Mouse (Mus musculus): ENCODE measurements around the gene Tmem218. TPM values are rescaled to one million over a fixed set of nuclear protein-coding genes. Genes with fewer than 3 reads are reported as not detected.

Gene Tmem218
- total and polyA plus RNA-seq, 2 experiments from 2014 or later: 4.8 to 12.8 TPM

- no peak overlapping the region for H3K27ac ChIP-seq (ENCODE audit: low read depth, low read length)
- H3K9me3 ChIP-seq (ENCODE audit: low read length): no peaks in the 10 kb centered on the region
- TF ChIP-seq CTCF (IDR thresholded peaks at IDR 0.05; ENCODE audit: low read depth): no peak
- no peaks in the 10 kb centered on the region for H3K36me3 ChIP-seq (ENCODE audit: insufficient read depth)
- ATAC-seq: no peak
- no peaks in the 10 kb centered on the region; the same call in 1 of the 2 replicates for H3K4me1 ChIP-seq (ENCODE audit: insufficient read depth)
- WGBS: 87% methylated on average over 5 of the region's 5 CpGs
- H3K27me3 ChIP-seq (ENCODE audit: insufficient read depth, low read length): no peaks in the 10 kb centered on the region
- no peak overlapping the region for H3K4me3 ChIP-seq (ENCODE audit: low read depth, low read length)
- H3K9ac ChIP-seq: no peak overlapping the region
- H3K4me2 ChIP-seq (ENCODE audit: low read depth): no peak overlapping the region
- no peak for DNase-seq
Measured at GRCm38 (mm10) chr9:37200414-37200813, 7.6 kb upstream of the Tmem218 start.

DNA sequence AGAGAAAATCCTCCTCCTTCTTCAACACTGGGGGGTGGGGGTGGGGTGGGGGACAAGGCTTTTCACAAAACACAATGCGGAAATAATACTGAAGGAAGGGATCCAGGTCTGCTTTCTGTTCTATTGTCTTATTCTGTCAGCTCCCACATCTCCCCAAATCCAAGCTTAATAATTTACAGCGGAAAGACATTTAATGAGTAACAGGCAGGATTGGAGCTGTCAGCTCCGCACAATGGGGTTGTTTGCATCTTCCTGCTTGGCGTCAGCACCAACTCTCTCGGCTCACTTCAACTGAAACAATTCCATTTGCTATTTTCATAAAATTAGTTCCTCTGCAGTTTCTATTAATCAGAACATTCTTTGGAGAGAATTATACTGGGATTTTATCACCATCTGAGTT lies 4.1 kb upstream of the Tmem218 start:
- Histone ChIP-seq H3K4me2 (ENCODE audit: low read depth) (no peak overlapping the region), H3K9ac (no peak overlapping the region), H3K4me1 (ENCODE audit: insufficient read depth) (0 out of 2 replicates have a peak, but pooled peaks cover 3% of the 10 kb centered on the region), H3K9me3 (ENCODE audit: low read length) (no peaks in the 10 kb centered on the region), H3K27ac (ENCODE audit: low read depth, low read length) (peak overlapping the region; percentile 51; the same call in 1 of the 2 replicates), H3K36me3 (ENCODE audit: insufficient read depth) (no peaks in the 10 kb centered on the region), H3K4me3 (ENCODE audit: low read depth, low read length) (no peak overlapping the region), H3K27me3 (ENCODE audit: insufficient read depth, low read length) (no peaks in the 10 kb centered on the region)
- WGBS: 16% methylated on average over 5 of the region's 5 CpGs
- peak; percentile 18 for DNase-seq
- ATAC-seq: no peak; the same call in 1 of the 2 replicates
- no peak for TF ChIP-seq CTCF (IDR thresholded peaks at IDR 0.05; ENCODE audit: low read depth)

GRCm38 (mm10) chr9:37213060-37213738 lies 5.2 kb downstream of the Tmem218 start:
- no peak for TF ChIP-seq CTCF (IDR thresholded peaks at IDR 0.05; ENCODE audit: low read depth)
- DNase-seq (peak; percentile 54), ATAC-seq (peak; percentile 40; the same call in 1 of the 2 replicates)
- 60% methylated on average over 13 of the region's 13 CpGs for WGBS
- H3K4me2 ChIP-seq (ENCODE audit: low read depth): no peak overlapping the region
- H3K9ac ChIP-seq: no peak overlapping the region
- peak overlapping the region; percentile 59; the same call in 1 of the 2 replicates for H3K27ac ChIP-seq (ENCODE audit: low read depth, low read length)
- peaks cover 4% of the 10 kb centered on the region; the same call in 1 of the 2 replicates for H3K4me1 ChIP-seq (ENCODE audit: insufficient read depth)
- no peak overlapping the region for H3K4me3 ChIP-seq (ENCODE audit: low read depth, low read length)
- H3K9me3 ChIP-seq (ENCODE audit: low read length): no peaks in the 10 kb centered on the region
- H3K27me3 ChIP-seq (ENCODE audit: insufficient read depth, low read length): no peaks in the 10 kb centered on the region
- no peaks in the 10 kb centered on the region for H3K36me3 ChIP-seq (ENCODE audit: insufficient read depth)

GRCm38 (mm10) chr9:37214327-37215060 lies 6.5 kb downstream of the Tmem218 start:
- no peak overlapping the region for H3K27ac ChIP-seq (ENCODE audit: low read depth, low read length)
- H3K4me1 ChIP-seq (ENCODE audit: insufficient read depth): peaks cover 4% of the 10 kb centered on the region; the same call in 1 of the 2 replicates
- H3K9me3 ChIP-seq (ENCODE audit: low read length): no peaks in the 10 kb centered on the region
- no peak overlapping the region for H3K4me2 ChIP-seq (ENCODE audit: low read depth)
- no peak overlapping the region for H3K9ac ChIP-seq
- WGBS: 87% methylated on average over 9 of the region's 9 CpGs
- H3K27me3 ChIP-seq (ENCODE audit: insufficient read depth, low read length): no peaks in the 10 kb centered on the region
- ATAC-seq (no peak), DNase-seq (no peak)
- no peak overlapping the region for H3K4me3 ChIP-seq (ENCODE audit: low read depth, low read length)
- TF ChIP-seq CTCF (IDR thresholded peaks at IDR 0.05; ENCODE audit: low read depth): no peak
- H3K36me3 ChIP-seq (ENCODE audit: insufficient read depth): 0 out of 2 replicates have a peak, but pooled peaks cover 4% of the 10 kb centered on the region

DNA sequence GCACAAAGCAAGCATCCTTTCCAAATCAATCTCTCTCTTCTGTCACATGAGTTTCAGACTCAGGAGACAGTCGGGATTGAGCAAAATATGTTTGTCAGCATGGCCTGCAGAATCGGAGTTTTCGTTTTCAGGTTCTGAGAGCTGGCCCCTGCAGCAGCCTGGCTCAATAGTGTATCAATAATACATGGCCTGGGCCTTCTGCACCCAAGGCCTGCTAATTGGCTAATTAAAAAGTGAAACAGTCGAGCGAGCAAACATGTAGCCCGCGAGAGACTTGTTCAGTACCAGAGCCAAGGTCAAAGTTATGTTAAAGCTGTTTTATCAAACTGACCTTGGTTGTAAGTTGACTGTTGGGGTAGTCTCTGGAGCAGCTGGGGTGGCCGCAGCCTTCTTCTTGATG lies 12.7 kb downstream of the Tmem218 start:
- DNase-seq (no peak), ATAC-seq (no peak)
- H3K36me3 ChIP-seq (ENCODE audit: insufficient read depth): peaks cover 11% of the 10 kb centered on the region; the same call in 1 of the 2 replicates
- H3K9me3 ChIP-seq (ENCODE audit: low read length): no peaks in the 10 kb centered on the region
- H3K9ac ChIP-seq: no peak overlapping the region
- H3K27me3 ChIP-seq (ENCODE audit: insufficient read depth, low read length): no peaks in the 10 kb centered on the region
- TF ChIP-seq CTCF (IDR thresholded peaks at IDR 0.05; ENCODE audit: low read depth): no peak
- no peak overlapping the region for H3K27ac ChIP-seq (ENCODE audit: low read depth, low read length)
- H3K4me2 ChIP-seq (ENCODE audit: low read depth): no peak overlapping the region
- H3K4me3 ChIP-seq (ENCODE audit: low read depth, low read length): no peak overlapping the region
- 35% methylated on average over 8 of the region's 8 CpGs for WGBS
- no peaks in the 10 kb centered on the region for H3K4me1 ChIP-seq (ENCODE audit: insufficient read depth)

DNA sequence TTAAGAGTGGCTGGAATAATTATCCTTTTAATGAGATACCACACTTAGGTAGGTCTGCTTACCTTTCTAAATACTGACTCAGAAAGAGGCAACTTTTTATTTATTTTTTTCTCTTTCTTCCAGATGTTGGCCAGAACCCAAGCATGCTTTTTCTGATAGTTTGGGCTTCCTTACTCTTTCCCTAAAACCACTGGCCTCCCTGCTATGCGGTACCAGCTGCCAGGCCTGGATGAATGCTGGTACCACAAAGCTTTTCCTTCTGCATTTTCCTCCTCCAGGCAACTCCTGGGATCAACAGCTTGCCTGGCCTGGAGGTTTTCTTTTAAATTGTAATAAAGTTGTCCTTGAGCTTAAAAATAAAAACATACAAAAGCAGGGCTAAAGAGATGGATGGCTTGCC lies 17.6 kb downstream of the Tmem218 start:
- ATAC-seq: no peak
- WGBS: 93% methylated on average over 1 of the region's 1 CpGs
- no peak for TF ChIP-seq CTCF (IDR thresholded peaks at IDR 0.05; ENCODE audit: low read depth)

DNA sequence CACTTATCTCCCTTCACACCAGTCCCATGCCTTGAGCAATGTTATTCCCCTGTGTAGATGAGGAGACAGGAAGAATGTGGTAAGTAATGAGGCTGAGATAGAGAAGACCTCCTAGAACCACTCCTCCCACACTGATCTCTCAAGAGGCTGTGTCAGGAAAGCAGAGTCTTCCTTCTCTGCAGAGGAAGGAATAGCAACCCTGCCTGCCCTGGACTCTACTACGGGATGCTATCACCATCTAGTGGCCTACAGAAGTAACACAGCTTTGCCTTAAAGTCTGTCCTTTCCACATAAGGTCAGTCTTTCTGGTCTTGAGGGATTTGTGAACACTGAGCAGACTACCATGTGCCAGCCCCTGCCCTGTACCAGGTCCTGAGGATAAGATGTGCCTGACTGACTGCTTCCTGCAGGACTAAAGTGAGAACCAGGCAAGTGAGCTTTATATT lies 21.9 kb downstream of the Tmem218 start:
- H3K4me2 ChIP-seq (ENCODE audit: low read depth): no peak overlapping the region
- H3K9me3 ChIP-seq (ENCODE audit: low read length): no peaks in the 10 kb centered on the region
- H3K4me1 ChIP-seq (ENCODE audit: insufficient read depth): no peaks in the 10 kb centered on the region
- WGBS: 0% methylated on average over 1 of the region's 1 CpGs
- H3K27ac ChIP-seq (ENCODE audit: low read depth, low read length): no peak overlapping the region
- TF ChIP-seq CTCF (IDR thresholded peaks at IDR 0.05; ENCODE audit: low read depth): peak; percentile 99
- no peak overlapping the region for H3K4me3 ChIP-seq (ENCODE audit: low read depth, low read length)
- no peaks in the 10 kb centered on the region for H3K27me3 ChIP-seq (ENCODE audit: insufficient read depth, low read length)
- ATAC-seq (peak; percentile 96), DNase-seq (peak; percentile 85)
- H3K36me3 ChIP-seq (ENCODE audit: insufficient read depth): no peaks in the 10 kb centered on the region
- no peak overlapping the region for H3K9ac ChIP-seq

More for the DNA sequence above, 17.6 kb downstream of the Tmem218 start:
- no peaks in the 10 kb centered on the region for H3K4me1 ChIP-seq (ENCODE audit: insufficient read depth)
- H3K4me2 ChIP-seq (ENCODE audit: low read depth): no peak overlapping the region
- no peak overlapping the region for H3K9ac ChIP-seq
- no peaks in the 10 kb centered on the region for H3K27me3 ChIP-seq (ENCODE audit: insufficient read depth, low read length)
- no peak overlapping the region for H3K4me3 ChIP-seq (ENCODE audit: low read depth, low read length)
- no peak overlapping the region for H3K27ac ChIP-seq (ENCODE audit: low read depth, low read length)
- no peak for DNase-seq
- no peaks in the 10 kb centered on the region for H3K9me3 ChIP-seq (ENCODE audit: low read length)
- H3K36me3 ChIP-seq (ENCODE audit: insufficient read depth): peaks cover 5% of the 10 kb centered on the region; the same call in 1 of the 2 replicates

Measured in forebrain, postnatal 0 days (tissue).